Mouse (Mus musculus) embryonic fibroblast, embryonic 13.5 days (primary cell): Measurements from ENCODE around the gene Atp5h.
A peak's percentile ranks its signal among the peaks of the same experiment; 100 is the strongest.

Source experiments
- CTCF ChIP-seq: IDR thresholded peaks from 2 replicates; pipeline ENCODE4 v1.5.1; 2011; ENCODE audit warnings: mild to moderate bottlenecking, control low read depth, low read length, moderate library complexity, borderline replicate concordance; ENCODE audit not compliant: insufficient read depth
- POLR2A ChIP-seq: IDR thresholded peaks from 2 replicates; pipeline ENCODE4 v1.6.1; 2011; ENCODE audit warnings: low read depth, mild to moderate bottlenecking, control low read depth, low read length, moderate library complexity

DNA sequence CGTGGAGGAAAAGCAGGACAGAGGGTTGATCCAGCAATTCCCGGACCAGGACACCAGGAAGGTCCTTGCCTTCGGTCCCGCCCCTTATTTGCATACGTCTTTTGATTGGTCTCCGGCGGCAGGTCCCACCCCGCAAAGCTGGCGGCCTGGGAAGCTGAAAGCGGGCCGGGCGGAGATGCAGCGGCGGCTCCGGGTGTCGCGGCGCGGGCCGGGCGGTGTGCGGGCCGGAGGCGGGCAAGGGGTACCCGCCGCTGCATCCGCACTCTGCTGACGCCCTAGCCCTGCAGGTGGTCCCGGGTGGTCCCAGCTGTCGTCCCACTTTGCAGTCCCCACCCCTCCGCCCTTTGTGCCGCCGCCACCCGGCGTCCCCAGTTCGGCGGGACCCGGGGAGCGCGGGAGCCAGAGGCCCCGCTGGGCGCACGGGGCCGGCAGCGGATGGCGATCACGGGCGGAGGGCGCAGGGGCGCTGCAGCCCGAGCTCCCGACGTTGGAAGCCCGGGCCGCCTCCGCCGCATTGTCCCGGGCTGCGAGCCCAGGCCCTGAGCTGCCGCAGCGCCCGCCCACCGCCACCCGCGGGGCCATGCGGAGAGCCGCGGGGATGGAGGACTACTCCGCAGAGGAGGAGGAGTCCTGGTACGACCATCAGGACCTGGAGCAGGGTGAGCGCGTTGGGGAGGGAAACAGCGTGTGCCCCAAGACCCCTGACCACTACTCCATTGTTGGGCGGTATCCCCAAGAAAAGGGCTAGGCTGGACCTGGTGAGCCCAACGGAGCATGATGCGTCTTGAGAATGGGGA lies 37.8 kb downstream of the Atp5h start, which contains the start of gene Cdr2l:
- TF ChIP-seq POLR2A, result peak; percentile 80
- TF ChIP-seq CTCF, result no peak
